Mouse (Mus musculus) ES-E14 (cell line): ENCODE results near the gene Arsk.

Source experiments
- CHD2 ChIP-seq: IDR thresholded peaks from 2 replicates; pipeline ENCODE4 v1.6.1; 2014; ENCODE audit warnings: mild to moderate bottlenecking, low read depth, low read length, inconsistent platforms
- HCFC1 ChIP-seq: IDR thresholded peaks from 2 replicates; pipeline ENCODE4 v1.6.1; 2012; ENCODE audit warnings: low read length, inconsistent platforms, borderline replicate concordance; ENCODE audit not compliant: insufficient read depth
- ZNF384 ChIP-seq: IDR thresholded peaks from 2 replicates; pipeline ENCODE4 v1.6.1; 2012; ENCODE audit warnings: low read depth, low read length, inconsistent platforms

GRCm38 (mm10) chr13:76024588-76024987, 73.9 kb downstream of the Arsk start:
- TF ChIP-seq HCFC1 (no peak), ZNF384 (no peak), CHD2 (no peak)
